11 mouse cellular contexts compared by ENCODE assay signal in genomic region chr5:35762388-35762787, GRCm38 (mm10). TPM values are rescaled to one million over a fixed set of nuclear protein-coding genes. Genes with fewer than 3 reads are reported as not detected.
A peak's percentile ranks its signal among the peaks of the same experiment; 100 is the strongest.
DNase-seq lines count a peak whose midpoint lies in the region; ATAC-seq and TF ChIP-seq lines count a peak whose summit lies in the region.
"Had no signal": no experiment of that assay in that cellular context is flagged by ENCODE, and none has a peak within 500 bp of the region (broad histone marks: within the 10 kb centered on the region; RNA-seq: fewer than 3 reads in every experiment).

No protein-coding gene starts in this region.

- peaks cover 22% of the 10 kb centered on the region for H3K27me3 ChIP-seq in intestine, postnatal 0 days (replicated peaks; ENCODE audit: control insufficient read depth, insufficient read depth, low read length)

- no peaks in the 10 kb centered on the region; the same call in 1 of the 2 replicates for H3K4me1 ChIP-seq in intestine, postnatal 0 days (replicated peaks; ENCODE audit: control insufficient read depth, insufficient read depth, low read length)

- WGBS in intestine, postnatal 0 days: 71% methylated on average over 5 of the region's 5 CpGs

- intact Hi-C loops in left cerebral cortex, adult 2 months (cut with DNase I): no loop called here
- intact Hi-C loops in gastrocnemius, adult 2 months (cut with DNase I): no loop called here

- no peak overlapping the region for H3K4me3 ChIP-seq in left cerebral cortex, adult 2 months
- H3K4me3 ChIP-seq in gastrocnemius, adult 2 months: peak overlapping the region; percentile 44
- no peak overlapping the region for H3K4me3 ChIP-seq in intestine, postnatal 0 days (ENCODE audit: low read depth, low read length)
- H3K4me3 ChIP-seq: megakaryocyte, embryonic 14.5 days had no signal

- H3K9ac ChIP-seq in intestine, postnatal 0 days (ENCODE audit: low read depth, low read length): no peak overlapping the region

- H3K36me3 ChIP-seq in intestine, postnatal 0 days (ENCODE audit: control insufficient read depth, insufficient read depth): no peaks in the 10 kb centered on the region

- ATAC-seq in intestine, postnatal 0 days: no peak
- ATAC-seq: Patski had no signal

- H3K4me2 ChIP-seq in intestine, postnatal 0 days (replicated peaks; ENCODE audit: low read depth): no peak overlapping the region

- no peaks in the 10 kb centered on the region for H3K9me3 ChIP-seq in intestine, postnatal 0 days (ENCODE audit: control insufficient read depth)

- peak; percentile 26 for DNase-seq in cerebellum, adult 11 months
- no peak for DNase-seq in cerebellum, adult 9-11 months
- DNase-seq in left cerebral cortex, adult 2 months (ENCODE audit: extremely low spot score in 1 of 2, low spot score in 2 of 2): no peak
- no peak for DNase-seq in left cerebral cortex, adult 8-10 months (ENCODE audit: low spot score in 2 of 2)
- peak; percentile 87 for DNase-seq in gastrocnemius, adult 2 months
- DNase-seq in kidney, postnatal 14 days: peak; percentile 81
- DNase-seq in frontal cortex, postnatal 36 days (ENCODE audit: low spot score in 2 of 2): no peak

- peak overlapping the region; percentile 24; the same call in 1 of the 2 replicates for H3K27ac ChIP-seq in left cerebral cortex, adult 2 months
- peak overlapping the region; percentile 89 for H3K27ac ChIP-seq in gastrocnemius, adult 2 months
- no peak overlapping the region for H3K27ac ChIP-seq in intestine, postnatal 0 days (ENCODE audit: low read depth, low read length)

- no peak for TF ChIP-seq CTCF in left cerebral cortex, adult 2 months (IDR thresholded peaks at IDR 0.05)
- no peak for TF ChIP-seq CTCF in gastrocnemius, adult 2 months (IDR thresholded peaks at IDR 0.05)
- no peak for TF ChIP-seq CTCF in intestine, postnatal 0 days (IDR thresholded peaks at IDR 0.05; ENCODE audit: low read depth)

RNA-seq across cellular contexts. Expression of gene Ablim2, which starts 4.7 kb away (rescaled TPM):
- total RNA-seq in left cerebral cortex, adult 2 months (2021): 100 to 1,000 TPM; 191 to 208 TPM
- 100 to 1,000 TPM; 168 to 199 (median 195) TPM for total RNA-seq in left cerebral cortex, adult 8-10 months (2022)
- 10 to 100 TPM; 40.7 to 42.5 TPM for total RNA-seq in gastrocnemius, adult 2 months (2021)
- polyA plus RNA-seq in intestine, postnatal 0 days (2015; fragmentation: Nextera tagmentation; extraction: Ambion mirVana): 1.9 and 2.0 TPM in 2 replicates
- total RNA-seq: common myeloid progenitor, adult 5-6 weeks had no signal

RNA-seq across cellular contexts. Expression of gene Sh3tc1, which starts 22.6 kb away (rescaled TPM):
- 1 to 10 TPM; 2.4 to 4.3 TPM for total RNA-seq in left cerebral cortex, adult 2 months (2021)
- total RNA-seq in left cerebral cortex, adult 8-10 months (2022): 1 to 10 TPM; 1.6 to 5.9 (median 3.3) TPM
- total RNA-seq in gastrocnemius, adult 2 months (2021): 1 to 10 TPM; 2.2 to 2.4 TPM
- 18.3 and 18.7 TPM in 2 replicates for polyA plus RNA-seq in intestine, postnatal 0 days (2015; fragmentation: Nextera tagmentation; extraction: Ambion mirVana)

Comparison
In these comparisons a context has a peak if more than half of its experiments do, and no peak if none do; other contexts are left out.
1. DNase-seq: peak in cerebellum, adult 11 months (single experiment), gastrocnemius, adult 2 months (single experiment) and kidney, postnatal 14 days (single experiment); none in cerebellum, adult 9-11 months (single experiment), left cerebral cortex, adult 2 months (0 of 2), left cerebral cortex, adult 8-10 months (0 of 2) and frontal cortex, postnatal 36 days (0 of 2).